Mouse (Mus musculus) E14TG2a.4 (cell line): Measurements from ENCODE around the gene Ldlrap1.

Experiments used
- CTCF ChIP-seq: conservative IDR thresholded peaks from 2 replicates; pipeline ENCODE4 v1.5.1; 2014; ENCODE audit warnings: low read length
- NANOG ChIP-seq: IDR thresholded peaks from 2 replicates; pipeline ENCODE4 v1.6.1; 2014; ENCODE audit warnings: borderline replicate concordance, low read length, mixed read lengths

- TF ChIP-seq CTCF (no peak), NANOG (no peak)
These were observed 28.1 kb upstream of the Ldlrap1 start for GRCm38 (mm10) chr4:134795819-134796485.
